Mouse (Mus musculus) hindbrain, postnatal 0 days (tissue): Measurements from ENCODE around the gene Mindy4. TPM values are rescaled to one million over a fixed set of nuclear protein-coding genes. Genes with fewer than 3 reads are reported as not detected.

Experiments used
- ATAC-seq: fragments of 200-750 bp; cut with Nextera tagmentation; 2 replicates; pipeline ENCODE4 v1.8.0; 2017; ENCODE audit warnings: mild to moderate bottlenecking, moderate TSS enrichment, moderate library complexity
- DNase-seq: peaks from one replicate; pipeline ENCODE4 v3.0.0-alpha.2; 2015; ENCODE audit warnings: low spot score
- H3K27ac ChIP-seq: fragments of 300-500 bp; sonication (generic); 2 replicates; pipeline ENCODE4 v1.5.1; 2014; ENCODE audit warnings: mild to moderate bottlenecking
- H3K27me3 ChIP-seq: fragments of 300-500 bp; sonication (generic); 2 replicates; pipeline ENCODE4 v1.6.1; 2014; ENCODE audit warnings: low read length, mixed read lengths; ENCODE audit not compliant: insufficient read depth
- H3K36me3 ChIP-seq: fragments of 300-500 bp; sonication (generic); 2 replicates; pipeline ENCODE4 v1.6.1; 2014; ENCODE audit warnings: low read length, mixed read lengths; ENCODE audit not compliant: insufficient read depth
- H3K4me1 ChIP-seq: fragments of 300-500 bp; sonication (generic); 2 replicates; pipeline ENCODE4 v1.6.1; 2014; ENCODE audit warnings: antibody characterized with exemption, low read length, mixed read lengths; ENCODE audit not compliant: insufficient read depth
- H3K4me2 ChIP-seq: fragments of 300-500 bp; sonication (generic); 2 replicates; pipeline ENCODE4 v1.6.1; 2014; ENCODE audit warnings: low read depth, mild to moderate bottlenecking, low read length, moderate library complexity, mixed read lengths
- H3K4me3 ChIP-seq: fragments of 300-500 bp; sonication (generic); 2 replicates; pipeline ENCODE4 v1.5.1; 2014; ENCODE audit warnings: low read length
- H3K9ac ChIP-seq: fragments of 300-500 bp; sonication (generic); replicated peaks from 2 replicates; pipeline ENCODE4 v1.6.1; 2014; ENCODE audit warnings: mild to moderate bottlenecking, low read length, moderate library complexity, mixed read lengths
- H3K9me3 ChIP-seq: fragments of 300-500 bp; sonication (generic); 2 replicates; pipeline ENCODE4 v1.6.1; 2016; ENCODE audit warnings: low read length, mixed read lengths
- CTCF ChIP-seq: IDR thresholded peaks from 2 replicates; pipeline ENCODE4 v1.5.1; 2016; ENCODE audit warnings: antibody characterized with exemption, control low read depth, low read depth
- WGBS: fragments of 180-500 bp; shearing (Covaris S2); extraction: QIAGEN DNeasy Blood & Tissue Kit; methylation state at CpG from one replicate; pipeline ENCODE4 v1.1.7; 2014; 5-methylcytosine and 5-hydroxymethylcytosine counted together
- polyA plus RNA-seq: library from polyadenylated mRNA; unstranded; fragments of >200 nt; fragmentation: Nextera tagmentation; extraction: Ambion mirVana; gene quantifications from 2 replicates; pipeline ENCODE4 v1.2.1, GENCODE M21; 2015
- total RNA-seq: library from RNA; depleted of rRNA; stranded (reverse); fragments of >200 nt; gene quantifications from 2 replicates; pipeline ENCODE4 v1.2.3, GENCODE M21; 2014

Gene Mindy4
- total and polyA plus RNA-seq, 2 experiments from 2014 or later, result 8.2 to 11.7 TPM

- Histone ChIP-seq H3K27ac (no peak overlapping the region), H3K27me3 (no peaks in the 10 kb centered on the region), H3K36me3 (no peaks in the 10 kb centered on the region), H3K4me3 (no peak overlapping the region), H3K9ac (no peak overlapping the region), H3K4me2 (no peak overlapping the region), H3K9me3 (no peaks in the 10 kb centered on the region), H3K4me1 (no peaks in the 10 kb centered on the region)
- WGBS, result 91% methylated on average over 4 of the region's 4 CpGs
- ATAC-seq (no peak), DNase-seq (no peak)
- no peak for TF ChIP-seq CTCF
Observed at GRCm38 (mm10) chr6:55349231-55349630, 146.0 kb downstream of the Mindy4 start.

- Histone ChIP-seq H3K9ac (no peak overlapping the region), H3K27me3 (no peaks in the 10 kb centered on the region), H3K36me3 (no peaks in the 10 kb centered on the region), H3K4me3 (no peak overlapping the region), H3K4me1 (no peaks in the 10 kb centered on the region), H3K9me3 (no peaks in the 10 kb centered on the region), H3K4me2 (no peak overlapping the region), H3K27ac (no peak overlapping the region)
- DNase-seq (no peak), ATAC-seq (no peak)
- no peak for TF ChIP-seq CTCF
- 94% methylated on average over 6 of the region's 6 CpGs for WGBS
Observed at GRCm38 (mm10) chr6:55350383-55350952, 147.3 kb downstream of the Mindy4 start.

GRCm38 (mm10) chr6:55351712-55352111 is 148.5 kb downstream of the Mindy4 start:
- Histone ChIP-seq H3K9ac (no peak overlapping the region), H3K4me2 (no peak overlapping the region), H3K27ac (no peak overlapping the region), H3K9me3 (no peaks in the 10 kb centered on the region), H3K4me1 (no peaks in the 10 kb centered on the region), H3K36me3 (no peaks in the 10 kb centered on the region), H3K27me3 (no peaks in the 10 kb centered on the region), H3K4me3 (no peak overlapping the region)
- DNase-seq (no peak), ATAC-seq (no peak)
- no peak for TF ChIP-seq CTCF
- 65% methylated on average over 7 of the region's 7 CpGs for WGBS

GRCm38 (mm10) chr6:55353711-55354445 is 150.7 kb downstream of the Mindy4 start:
- ATAC-seq, result no peak
- 86% methylated on average over 12 of the region's 12 CpGs for WGBS
- Histone ChIP-seq H3K27me3 (no peaks in the 10 kb centered on the region), H3K9ac (no peak overlapping the region), H3K4me3 (no peak overlapping the region), H3K9me3 (no peaks in the 10 kb centered on the region), H3K4me1 (no peaks in the 10 kb centered on the region), H3K27ac (no peak overlapping the region), H3K4me2 (no peak overlapping the region), H3K36me3 (no peaks in the 10 kb centered on the region)
- no peak for DNase-seq
- TF ChIP-seq CTCF, result no peak

- Histone ChIP-seq H3K4me1 (no peaks in the 10 kb centered on the region), H3K27me3 (no peaks in the 10 kb centered on the region), H3K4me2 (no peak overlapping the region), H3K4me3 (no peak overlapping the region), H3K9me3 (no peaks in the 10 kb centered on the region), H3K27ac (no peak overlapping the region), H3K36me3 (no peaks in the 10 kb centered on the region), H3K9ac (no peak overlapping the region)
- no peak for DNase-seq
- TF ChIP-seq CTCF, result no peak
- 63% methylated on average over 4 of the region's 4 CpGs for WGBS
- no peak for ATAC-seq
Observed at GRCm38 (mm10) chr6:55354456-55355117, 151.4 kb downstream of the Mindy4 start.

GRCm38 (mm10) chr6:55355575-55355974 is 152.4 kb downstream of the Mindy4 start:
- ATAC-seq (no peak), DNase-seq (no peak)
- H3K9ac ChIP-seq, result no peak overlapping the region
- no peaks in the 10 kb centered on the region for H3K9me3 ChIP-seq
- 82% methylated on average over 7 of the region's 7 CpGs for WGBS
- H3K27me3 ChIP-seq, result no peaks in the 10 kb centered on the region
- no peak overlapping the region for H3K4me2 ChIP-seq
- H3K27ac ChIP-seq, result no peak overlapping the region
- H3K36me3 ChIP-seq, result no peaks in the 10 kb centered on the region
- H3K4me3 ChIP-seq, result no peak overlapping the region
- no peak for TF ChIP-seq CTCF
- H3K4me1 ChIP-seq, result no peaks in the 10 kb centered on the region
